Mouse (Mus musculus): ENCODE data around the gene Il1b.

Gene Il1b

DNA sequence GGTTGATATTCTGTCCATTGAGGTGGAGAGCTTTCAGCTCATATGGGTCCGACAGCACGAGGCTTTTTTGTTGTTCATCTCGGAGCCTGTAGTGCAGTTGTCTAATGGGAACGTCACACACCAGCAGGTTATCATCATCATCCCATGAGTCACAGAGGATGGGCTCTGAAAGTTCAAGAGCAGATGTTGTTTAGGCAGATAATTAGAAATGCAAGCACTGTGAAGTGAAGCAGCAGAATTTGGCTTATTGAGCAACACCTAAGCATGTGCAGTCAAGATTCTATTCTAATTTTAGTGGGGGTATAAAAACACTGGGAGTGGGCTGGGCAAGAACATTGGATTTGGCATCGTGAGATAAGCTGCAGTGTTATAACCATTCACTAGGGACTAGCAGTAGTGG lies 3.7 kb downstream of the Il1b start:
- no peak for DNase-seq

GRCm38 (mm10) chr2:129360975-129361560 lies 9.9 kb downstream of the Il1b start:
- DNase-seq = peak; percentile 88

DNA sequence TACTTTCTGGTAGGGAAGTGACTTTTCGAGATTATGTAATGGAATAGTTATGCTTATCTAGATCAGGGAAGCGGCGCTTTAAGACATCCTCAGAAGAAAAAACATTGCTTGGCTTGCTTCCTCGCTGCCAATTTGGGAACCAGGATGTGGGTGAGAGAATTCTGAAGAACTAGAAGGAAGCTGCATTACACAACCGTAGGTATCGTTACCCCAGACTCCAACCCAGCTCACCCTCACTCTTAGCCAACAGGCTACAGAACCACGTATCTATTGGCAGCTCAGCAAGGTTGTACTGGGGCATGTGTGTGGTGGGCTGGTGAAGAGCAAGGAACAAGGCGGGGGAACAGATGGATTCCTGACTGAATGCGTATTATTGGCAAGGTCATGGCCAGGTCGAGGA lies 10.7 kb downstream of the Il1b start:
- DNase-seq = peak; percentile 95

GRCm38 (mm10) chr2:129338138-129338621 lies 32.8 kb downstream of the Il1b start:
- peak; percentile 95 for DNase-seq

DNA sequence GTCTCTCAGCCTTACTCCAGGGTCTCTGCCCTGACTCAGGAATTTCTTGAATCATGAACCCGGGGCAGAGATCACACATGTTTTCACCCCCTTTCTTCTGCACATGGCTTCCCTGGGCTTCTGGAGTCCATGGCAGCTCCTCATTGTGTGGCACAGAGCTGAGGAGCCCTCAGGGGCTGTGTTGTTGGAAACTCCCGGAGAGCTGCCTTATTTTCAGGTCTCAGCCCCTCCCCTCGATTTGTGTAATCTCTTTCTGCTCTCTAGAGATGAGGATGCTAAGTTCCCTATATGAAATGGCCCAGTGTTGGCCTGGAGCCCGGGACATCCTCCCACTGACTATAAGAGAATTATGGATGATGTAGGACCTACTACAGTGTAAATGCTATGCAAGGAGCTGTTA lies 37.5 kb downstream of the Il1b start:
- no peak for DNase-seq

DNA sequence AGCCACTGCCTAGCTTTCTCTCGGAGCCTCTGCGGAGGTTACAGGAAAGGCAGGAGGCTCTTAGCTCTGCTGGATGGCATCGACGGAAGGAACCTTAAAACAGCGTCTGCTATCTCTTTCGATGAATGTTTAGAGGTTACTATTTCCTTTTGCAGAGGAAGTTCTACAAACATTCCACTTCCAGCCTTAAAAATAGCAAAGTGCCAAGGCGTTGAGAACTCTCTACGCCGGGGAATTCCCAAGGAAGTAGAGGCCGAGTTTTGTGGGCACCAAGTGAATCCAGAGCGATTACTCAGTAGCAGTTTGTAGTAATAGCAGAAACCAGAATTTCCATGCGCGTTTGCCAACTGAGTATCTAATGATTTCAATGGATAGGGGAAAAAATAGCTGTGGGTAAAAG lies 40.4 kb downstream of the Il1b start:
- no peak for DNase-seq

- no peak for DNase-seq
Observed at GRCm38 (mm10) chr2:129330024-129330423, 40.9 kb downstream of the Il1b start.

DNA sequence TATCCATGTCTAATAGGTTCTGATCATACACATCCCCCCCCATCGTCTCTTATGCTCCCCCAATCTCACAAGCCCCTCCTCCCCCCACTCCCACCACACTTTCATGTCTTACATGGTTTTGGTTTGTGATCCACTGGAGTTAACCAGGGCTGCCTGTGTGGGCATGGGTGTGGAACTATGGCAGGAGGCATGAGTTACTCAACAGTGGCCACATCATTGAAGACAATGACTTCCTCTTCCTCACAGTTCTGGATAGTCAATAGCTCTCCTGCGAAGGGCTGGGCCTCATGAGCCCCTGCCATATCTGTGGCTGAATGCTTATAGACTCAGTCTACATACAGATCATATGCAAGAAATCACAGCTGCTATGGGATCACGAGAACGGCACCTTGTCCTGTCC lies 42.7 kb downstream of the Il1b start:
- no peak for DNase-seq

DNA sequence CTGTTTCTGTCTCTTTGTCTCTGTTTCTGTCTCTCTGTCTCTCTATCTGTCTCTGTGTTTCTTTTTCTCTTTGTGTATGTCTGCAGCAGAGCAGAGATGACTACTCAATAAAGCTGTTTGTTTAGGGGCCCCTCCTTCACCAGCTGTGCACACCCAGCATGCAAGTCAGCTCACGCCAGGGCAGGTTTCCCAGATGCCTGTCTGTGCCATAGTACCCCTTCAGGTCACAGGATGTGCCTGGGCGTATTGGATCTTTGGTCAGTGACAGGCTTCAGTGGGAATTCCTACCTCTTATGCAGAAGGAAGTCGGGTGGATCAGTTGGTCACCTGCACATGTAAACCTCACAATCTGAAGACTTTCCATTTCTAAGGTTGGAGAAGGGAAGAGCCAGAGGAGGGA lies 46.7 kb downstream of the Il1b start:
- no peak for DNase-seq

DNA sequence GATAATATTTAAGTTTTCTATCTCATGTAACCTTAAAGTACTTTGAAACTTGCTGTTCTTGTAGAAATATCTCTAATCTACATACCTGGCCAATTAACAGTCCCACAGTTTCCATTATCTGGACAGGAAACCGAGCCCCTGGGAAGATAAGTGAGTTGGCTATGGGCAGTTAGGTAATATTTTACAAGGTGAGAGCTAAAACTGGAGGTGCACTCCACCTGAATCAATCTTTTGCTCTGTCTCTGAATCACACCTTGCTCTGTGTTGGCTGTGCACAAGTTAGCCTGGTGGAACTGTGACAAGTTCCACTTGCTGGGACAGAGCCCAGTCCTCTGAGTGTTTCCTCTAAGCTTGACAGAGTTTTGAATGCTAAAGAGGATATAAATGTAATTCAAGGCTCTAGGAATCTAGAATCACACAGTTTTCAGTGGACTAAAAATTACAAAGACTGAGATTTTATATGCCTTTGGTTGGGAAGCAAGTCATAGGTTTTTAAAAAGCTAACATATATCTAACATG lies 48.8 kb downstream of the Il1b start:
- DNase-seq = peak; percentile 21

- DNase-seq = peak; percentile 88
Observed at GRCm38 (mm10) chr2:129320033-129320605, 50.8 kb downstream of the Il1b start.

- no peak for DNase-seq
Observed at GRCm38 (mm10) chr2:129315831-129316230, 55.1 kb downstream of the Il1b start.

DNA sequence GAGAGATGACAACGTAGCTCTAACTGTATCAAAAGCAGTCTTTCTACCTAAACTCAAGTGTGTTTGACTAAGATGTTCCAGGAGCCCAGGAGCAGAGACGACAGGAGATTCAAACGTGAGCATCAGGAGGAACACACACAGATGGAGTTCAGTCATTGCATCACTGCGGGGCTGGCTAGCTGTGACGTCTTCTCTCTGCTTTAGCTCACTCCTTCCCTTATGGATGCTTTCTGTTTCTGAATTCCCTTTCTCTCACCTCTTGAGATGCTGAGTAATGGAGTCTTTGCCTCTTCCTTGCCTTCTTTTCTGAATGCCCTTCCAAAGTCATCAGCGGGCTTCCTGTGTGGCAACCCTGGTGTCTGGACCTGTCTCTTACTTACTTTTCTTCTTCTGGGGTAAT lies 56.1 kb downstream of the Il1b start:
- peak; percentile 36 for DNase-seq
